Mouse (Mus musculus) liver, adult 2 months (tissue): ENCODE measurements around the gene Tspan31. TPM values are rescaled to one million over a fixed set of nuclear protein-coding genes. Genes with fewer than 3 reads are reported as not detected.

ENCODE experiments used
- DNase-seq: peaks from one replicate; pipeline ENCODE4 v3.0.0-alpha.2; 2011; ENCODE audit warnings: low read depth, low spot score; ENCODE audit errors: extremely low read depth
- H3K27ac ChIP-seq: fragments of 200-500 bp; replicated peaks from 2 replicates; pipeline ENCODE4 v1.5.1; 2012; ENCODE audit warnings: low read depth, mild to moderate bottlenecking, control low read depth, inconsistent platforms, low read length; ENCODE audit not compliant: insufficient read depth
- H3K27me3 ChIP-seq: fragments of 200-500 bp; 2 replicates; pipeline ENCODE4 v1.6.1; 2012; ENCODE audit warnings: mild to moderate bottlenecking, moderate library complexity, low read length, inconsistent platforms; ENCODE audit not compliant: control insufficient read depth, insufficient read depth
- H3K36me3 ChIP-seq: fragments of 200-500 bp; 2 replicates; pipeline ENCODE4 v1.6.1; 2012; ENCODE audit warnings: low read length, inconsistent platforms; ENCODE audit not compliant: control insufficient read depth, insufficient read depth
- H3K4me1 ChIP-seq: fragments of 200-500 bp; 2 replicates; pipeline ENCODE4 v1.6.1; 2011; ENCODE audit warnings: low read length; ENCODE audit not compliant: control insufficient read depth, insufficient read depth
- H3K4me3 ChIP-seq: fragments of 200-500 bp; 2 replicates; pipeline ENCODE4 v1.5.1; 2011; ENCODE audit warnings: low read depth, mild to moderate bottlenecking, control low read depth, low read length, moderate library complexity; ENCODE audit not compliant: insufficient read depth
- H3K79me2 ChIP-seq: fragments of 200-500 bp; 2 replicates; pipeline ENCODE4 v1.6.1; 2012; ENCODE audit warnings: inconsistent platforms, mild to moderate bottlenecking, low read length, moderate library complexity; ENCODE audit not compliant: control insufficient read depth, insufficient read depth
- H3K9ac ChIP-seq: fragments of 200-500 bp; 2 replicates; pipeline ENCODE4 v1.6.1; 2012; ENCODE audit warnings: low read depth, mild to moderate bottlenecking, control low read depth, inconsistent platforms, low read length
- CTCF ChIP-seq: fragments of 200-500 bp; IDR thresholded peaks from 2 replicates; pipeline ENCODE4 v1.5.1; 2011; ENCODE audit warnings: low read depth, low read length, control low read depth
- POLR2A ChIP-seq: fragments of 200-500 bp; IDR thresholded peaks from 2 replicates; pipeline ENCODE4 v1.6.1; 2011; ENCODE audit warnings: low read length, control low read depth; ENCODE audit not compliant: insufficient read depth; ENCODE audit errors: extremely low read depth
- WGBS: fragments of 180-500 bp; shearing (Covaris S2); methylation state at CpG from one replicate; pipeline ENCODE4 v1.1.7; 2018; 5-methylcytosine and 5-hydroxymethylcytosine counted together
- polyA plus RNA-seq: library from polyadenylated mRNA; depleted of rRNA; stranded (reverse); fragments of >200 nt; gene quantifications from 2 replicates; pipeline ENCODE4 v1.2.3, GENCODE M21; 2012
- total RNA-seq: library from RNA; depleted of rRNA; stranded (reverse); fragments of >200 nt; gene quantifications from 2 replicates; pipeline ENCODE4 v1.2.3, GENCODE M21; 2014

Tspan31 gene
- total and polyA plus RNA-seq, 2 experiments: 268 to 278 TPM

DNA sequence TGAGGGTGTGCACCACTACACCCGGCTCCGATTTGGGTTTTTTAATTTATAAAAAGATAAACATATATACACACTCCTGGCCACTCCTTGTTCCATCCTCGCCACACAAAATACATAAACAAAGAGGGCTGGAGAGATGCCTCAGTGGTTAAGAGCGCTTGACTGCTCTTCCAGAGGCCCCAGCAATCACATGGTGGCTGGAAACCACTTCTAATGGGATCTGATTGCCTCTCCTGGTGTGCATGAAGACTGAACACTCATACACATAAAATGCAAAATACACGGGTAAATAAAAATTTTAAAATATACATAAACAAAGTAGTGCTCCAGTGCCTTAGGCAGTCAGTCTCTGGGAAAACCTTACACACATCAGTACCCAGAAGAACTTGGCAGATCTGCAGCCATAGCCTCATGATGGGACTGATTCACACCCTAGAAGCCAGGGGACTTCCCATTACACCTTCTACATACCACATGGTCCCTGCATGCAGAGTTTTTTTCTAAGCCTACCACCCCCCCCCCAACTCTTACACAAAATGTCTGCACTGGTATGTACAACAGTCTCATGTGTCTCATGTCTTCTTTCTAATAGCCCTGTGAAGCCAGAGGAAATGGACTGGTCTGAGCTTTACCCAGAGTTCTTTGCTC, 27.5 kb downstream of the Tspan31 start:
- WGBS: 28% methylated on average over 5 of the region's 5 CpGs
- H3K27ac ChIP-seq: no peak overlapping the region
- peaks cover 5% of the 10 kb centered on the region; the same call in 1 of the 2 replicates for H3K4me1 ChIP-seq

DNA sequence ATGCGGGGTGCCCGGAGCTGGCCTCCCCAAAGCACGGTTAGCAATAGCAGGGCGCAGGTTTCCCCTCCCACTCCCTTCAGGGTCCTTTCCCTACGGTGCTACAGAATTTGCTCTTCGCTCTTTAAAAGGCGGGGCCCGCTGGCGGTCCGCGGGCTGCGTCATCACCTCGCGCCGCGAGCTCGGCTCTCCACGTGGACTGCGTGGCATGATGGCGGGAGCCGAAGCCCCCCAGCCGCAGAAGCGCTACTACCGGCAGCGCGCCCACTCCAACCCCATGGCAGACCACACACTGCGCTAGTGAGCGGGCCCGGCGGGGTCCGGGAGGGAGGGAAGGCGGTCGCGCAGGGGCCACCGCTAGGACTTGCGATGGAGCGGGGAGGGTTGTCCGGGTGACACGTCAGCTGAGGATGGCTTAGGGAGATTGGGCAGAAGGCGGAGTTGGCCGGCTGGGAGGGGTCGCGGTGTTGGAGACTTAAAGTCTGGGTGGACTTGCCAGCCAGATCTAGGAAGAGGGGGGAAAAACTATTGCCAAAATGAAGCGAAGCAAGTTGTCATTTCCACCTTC, 28.2 kb downstream of the Tspan31 start:
- H3K27me3 ChIP-seq: no peaks in the 10 kb centered on the region
- no peaks in the 10 kb centered on the region for H3K79me2 ChIP-seq
- DNase-seq: peak; percentile 70
- peak overlapping the region; percentile 84 for H3K4me3 ChIP-seq
- WGBS: under 1% methylated on average over 44 of the region's 44 CpGs
- TF ChIP-seq POLR2A (no peak), CTCF (no peak)
- H3K4me1 ChIP-seq: peaks cover 5% of the 10 kb centered on the region; the same call in 1 of the 2 replicates
- H3K9ac ChIP-seq: peak overlapping the region; percentile 71
- no peak overlapping the region; the same call in 1 of the 2 replicates for H3K27ac ChIP-seq
- no peaks in the 10 kb centered on the region for H3K36me3 ChIP-seq

More for the DNA sequence above, 27.5 kb downstream of the Tspan31 start:
- H3K36me3 ChIP-seq: no peaks in the 10 kb centered on the region
- TF ChIP-seq CTCF (no peak), POLR2A (no peak)
- DNase-seq: no peak
- H3K4me3 ChIP-seq: peak overlapping the region; percentile 84
- H3K79me2 ChIP-seq: no peaks in the 10 kb centered on the region
- H3K9ac ChIP-seq: peak overlapping the region; percentile 24; the same call in 1 of the 2 replicates
- no peaks in the 10 kb centered on the region for H3K27me3 ChIP-seq

DNA sequence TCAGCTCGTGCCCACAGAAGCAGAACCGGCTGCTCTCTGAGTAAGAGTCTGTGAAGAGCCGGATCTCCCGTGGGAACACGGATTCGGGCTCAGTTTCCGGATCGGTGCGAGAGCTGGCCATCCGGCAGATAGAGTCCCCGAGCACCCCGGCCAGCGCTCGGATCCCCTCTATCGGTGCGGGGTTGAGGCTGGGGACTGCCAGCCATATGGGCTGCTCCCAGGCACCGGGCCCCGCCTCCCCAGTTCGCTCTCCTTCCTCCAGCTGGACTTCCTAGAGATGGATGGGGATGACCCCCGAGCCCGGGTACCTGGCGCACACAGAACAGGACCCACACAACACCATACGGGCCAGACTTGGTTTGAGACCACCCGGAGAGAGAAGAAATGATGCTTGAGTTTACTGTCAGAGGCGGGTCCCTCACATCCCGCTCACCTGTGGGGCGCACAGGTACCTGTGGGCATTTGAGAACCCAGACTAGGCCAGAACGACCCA, 28.7 kb downstream of the Tspan31 start, which contains the start of the genes Mettl1 and Eef1akmt3:
TSS of gene Mettl1 (plus strand) at position 141 of the 493 bp plus-strand sequence.
TSS of gene Eef1akmt3 (minus strand) at position 240 of the 493 bp plus-strand sequence.
- Histone ChIP-seq H3K36me3 (no peaks in the 10 kb centered on the region), H3K9ac (peak within 1 kb of the TSS; percentile 71), H3K79me2 (no peaks in the 10 kb centered on the region), H3K4me3 (peak within 1 kb of the TSS; percentile 84), H3K27me3 (no peaks in the 10 kb centered on the region), H3K4me1 (peaks cover 5% of the 10 kb centered on the region; the same call in 1 of the 2 replicates), H3K27ac (no peak within 1 kb of the TSS; the same call in 1 of the 2 replicates)
- TF ChIP-seq CTCF (no peak), POLR2A (no peak)
- WGBS: under 1% methylated on average over 28 of the region's 28 CpGs
- DNase-seq: no peak

- H3K79me2 ChIP-seq: no peaks in the 10 kb centered on the region
- H3K27me3 ChIP-seq: no peaks in the 10 kb centered on the region
- H3K4me3 ChIP-seq: peak overlapping the region; percentile 84
- TF ChIP-seq CTCF (no peak), POLR2A (no peak)
- no peaks in the 10 kb centered on the region for H3K36me3 ChIP-seq
- no peak overlapping the region for H3K27ac ChIP-seq
- peaks cover 5% of the 10 kb centered on the region; the same call in 1 of the 2 replicates for H3K4me1 ChIP-seq
- WGBS: 4% methylated on average over 20 of the region's 20 CpGs
- H3K9ac ChIP-seq: peak overlapping the region; percentile 47
- no peak for DNase-seq
Measured at GRCm38 (mm10) chr10:127040569-127041214, 29.4 kb downstream of the Tspan31 start.

GRCm38 (mm10) chr10:127037641-127038040, 32.4 kb downstream of the Tspan31 start:
- Histone ChIP-seq H3K79me2 (no peaks in the 10 kb centered on the region), H3K36me3 (no peaks in the 10 kb centered on the region), H3K4me1 (peaks cover 5% of the 10 kb centered on the region; the same call in 1 of the 2 replicates), H3K27ac (no peak overlapping the region), H3K9ac (no peak overlapping the region), H3K27me3 (no peaks in the 10 kb centered on the region), H3K4me3 (no peak overlapping the region)
- DNase-seq: no peak
- 73% methylated on average over 12 of the region's 12 CpGs for WGBS
- no peak for TF ChIP-seq CTCF
- no peak for TF ChIP-seq POLR2A
